Mouse (Mus musculus): ENCODE measurements around the gene 7530416G11Rik.

The 7530416G11Rik gene

DNA sequence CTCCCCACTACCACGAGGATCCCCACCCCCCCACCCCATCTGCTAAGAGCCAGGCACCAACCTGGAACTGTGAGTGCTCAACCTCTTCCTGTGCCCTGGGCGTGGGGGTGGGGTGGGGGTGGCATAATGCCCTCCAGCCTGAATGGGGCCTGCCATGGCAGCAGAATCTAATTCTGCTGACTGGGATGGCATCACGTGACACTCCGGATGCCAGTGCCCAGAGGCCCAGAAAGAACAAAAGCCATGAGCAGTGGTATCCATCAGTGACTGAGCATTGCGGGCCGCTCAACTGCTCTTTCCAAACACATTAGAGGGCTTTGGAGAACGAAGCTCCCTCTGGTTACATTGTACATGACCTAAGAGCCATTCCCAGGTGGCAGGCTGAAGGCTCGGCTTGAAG is at the start of gene 7530416G11Rik:
TSS of gene 7530416G11Rik (minus strand) at position 101 of the 400 bp plus-strand sequence.
- ATAC-seq (ENCODE audit: low TSS enrichment): no peak

DNA sequence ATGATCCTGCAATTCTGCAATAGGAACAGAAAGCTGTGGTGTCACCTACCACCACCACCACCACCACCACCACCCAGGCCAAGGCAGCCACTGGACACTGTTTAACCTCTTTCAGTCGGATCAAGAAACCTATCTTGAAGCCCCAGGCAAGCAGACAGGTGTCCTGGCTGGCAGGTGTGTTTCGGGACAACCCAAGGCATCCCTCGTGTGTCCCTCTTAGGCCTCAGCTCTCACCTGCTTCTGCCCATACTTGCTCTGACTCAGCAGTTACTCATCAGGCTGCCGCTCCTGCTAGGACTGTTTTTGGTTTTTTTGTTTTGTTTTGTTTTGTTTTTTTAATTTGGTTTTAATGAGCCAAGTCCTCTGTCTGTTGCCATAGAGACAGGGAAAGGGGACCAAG is 43.5 kb upstream of the 7530416G11Rik start:
- no peak for ATAC-seq (ENCODE audit: low TSS enrichment)

- no peak for ATAC-seq (ENCODE audit: low TSS enrichment)
These were observed 42.3 kb upstream of the 7530416G11Rik start for GRCm38 (mm10) chr15:85545369-85545768.

GRCm38 (mm10) chr15:85538170-85538569 is 35.1 kb upstream of the 7530416G11Rik start:
- ATAC-seq (ENCODE audit: low TSS enrichment): no peak

DNA sequence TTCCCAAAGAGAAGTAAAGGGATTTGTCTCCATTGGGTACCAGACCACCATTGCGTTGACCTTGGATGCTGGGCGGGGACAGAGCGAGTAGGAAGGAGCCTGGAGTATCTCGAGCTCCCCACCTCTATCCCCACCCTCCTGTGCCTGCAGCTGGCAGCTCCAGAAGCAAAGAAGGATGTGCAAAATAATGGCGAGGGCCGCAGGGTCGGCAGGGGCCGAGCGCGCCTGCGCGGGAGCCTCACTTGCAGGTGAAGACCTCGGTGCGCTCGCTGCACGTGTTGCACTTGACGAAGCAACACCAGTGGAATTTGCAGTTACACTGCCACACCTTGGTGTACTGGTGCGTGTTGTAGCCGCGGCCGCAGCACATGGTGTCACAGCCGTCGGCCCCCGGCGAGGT is 34.1 kb upstream of the 7530416G11Rik start:
- ATAC-seq (ENCODE audit: low TSS enrichment): no peak

DNA sequence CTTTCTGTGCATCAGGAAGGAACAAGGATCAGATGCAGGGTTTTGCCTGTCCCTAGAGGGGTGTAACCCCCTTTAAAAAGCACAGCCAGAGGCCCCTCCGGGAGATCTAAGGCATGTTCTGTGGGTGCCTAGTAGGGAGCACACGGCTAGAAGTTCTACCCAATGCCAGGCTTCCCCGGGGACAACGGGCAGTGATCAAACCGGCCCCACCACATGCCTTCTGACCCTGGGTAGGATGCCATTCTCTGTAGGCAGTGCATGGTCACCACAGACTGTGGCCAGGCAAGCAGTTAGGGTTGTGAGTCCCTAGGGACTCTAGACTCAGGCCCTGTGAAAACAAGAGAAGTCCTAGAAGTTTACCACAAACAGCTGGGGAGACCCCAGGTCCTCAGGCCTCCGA is 31.6 kb upstream of the 7530416G11Rik start:
- no peak for ATAC-seq (ENCODE audit: low TSS enrichment)

- ATAC-seq (ENCODE audit: low TSS enrichment): no peak
These were observed 31.2 kb upstream of the 7530416G11Rik start for GRCm38 (mm10) chr15:85534215-85534614.

GRCm38 (mm10) chr15:85532063-85532462 is 29.0 kb upstream of the 7530416G11Rik start:
- no peak for ATAC-seq (ENCODE audit: low TSS enrichment)

GRCm38 (mm10) chr15:85529911-85530310 is 26.9 kb upstream of the 7530416G11Rik start:
- no peak for ATAC-seq (ENCODE audit: low TSS enrichment)

- no peak for ATAC-seq (ENCODE audit: low TSS enrichment)
These were observed 21.4 kb upstream of the 7530416G11Rik start for GRCm38 (mm10) chr15:85524404-85524950.

DNA sequence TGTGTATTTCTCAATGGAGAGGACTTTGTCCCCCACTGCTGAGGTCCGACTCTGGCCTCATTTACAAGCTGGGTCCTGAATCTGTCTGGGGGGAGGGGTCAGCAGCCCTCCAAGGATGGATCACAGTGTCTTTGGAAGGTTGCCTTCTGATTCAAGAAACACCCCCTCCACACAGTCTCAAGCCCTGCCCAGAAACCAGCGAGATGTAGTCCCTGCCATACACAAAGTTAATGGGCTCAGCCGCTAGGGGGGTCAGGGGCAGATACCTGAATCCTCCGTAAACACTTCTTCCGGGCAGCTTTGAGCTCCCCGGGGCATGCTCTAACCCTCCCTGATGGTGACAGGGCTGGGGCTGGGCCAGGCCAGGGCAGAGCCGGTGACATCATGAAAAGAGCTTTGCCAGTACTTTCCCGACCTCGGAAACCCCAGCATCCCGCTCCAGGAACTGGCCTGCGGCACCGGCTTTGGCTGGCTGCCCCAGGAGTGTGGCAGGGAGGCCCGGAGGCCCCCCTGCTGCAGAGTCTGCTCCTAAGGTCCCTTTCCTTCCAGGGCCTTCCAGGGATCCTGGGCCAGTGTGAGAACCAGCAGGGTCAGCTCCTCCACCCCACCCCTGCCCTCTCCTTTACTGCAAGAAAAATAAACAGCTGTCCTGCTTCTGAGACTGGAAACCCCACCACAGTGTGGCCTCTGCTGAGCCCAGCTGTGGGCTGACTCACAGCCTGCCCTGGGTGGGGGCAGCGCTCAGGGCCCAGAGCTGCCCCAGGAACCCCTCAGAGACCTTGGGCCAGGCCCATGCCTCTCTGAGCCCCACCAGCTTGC is 20.4 kb upstream of the 7530416G11Rik start:
- no peak for ATAC-seq (ENCODE audit: low TSS enrichment)

DNA sequence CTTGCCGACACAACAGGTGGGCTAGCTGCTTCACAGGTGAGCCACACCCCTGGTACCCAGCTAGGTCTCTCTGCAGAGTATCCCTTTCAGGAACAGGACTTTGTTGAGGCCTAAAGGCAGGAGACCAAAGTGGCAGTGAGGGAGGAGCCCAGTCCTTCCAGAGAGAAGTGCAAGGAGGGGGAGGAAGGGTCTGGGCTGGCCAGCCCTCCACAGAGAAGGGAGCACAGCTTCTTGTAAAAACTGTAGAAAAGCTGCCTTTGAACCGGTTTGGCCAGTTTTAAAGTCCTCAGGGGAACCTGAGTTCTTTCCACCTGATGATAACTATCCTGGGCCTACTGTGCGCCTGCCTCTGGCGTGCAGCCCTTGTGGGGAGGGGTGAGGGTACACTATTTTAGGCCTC is 16.4 kb upstream of the 7530416G11Rik start:
- no peak for ATAC-seq (ENCODE audit: low TSS enrichment)

- ATAC-seq (ENCODE audit: low TSS enrichment): no peak
These were observed 4.5 kb upstream of the 7530416G11Rik start for GRCm38 (mm10) chr15:85507370-85508014.

DNA sequence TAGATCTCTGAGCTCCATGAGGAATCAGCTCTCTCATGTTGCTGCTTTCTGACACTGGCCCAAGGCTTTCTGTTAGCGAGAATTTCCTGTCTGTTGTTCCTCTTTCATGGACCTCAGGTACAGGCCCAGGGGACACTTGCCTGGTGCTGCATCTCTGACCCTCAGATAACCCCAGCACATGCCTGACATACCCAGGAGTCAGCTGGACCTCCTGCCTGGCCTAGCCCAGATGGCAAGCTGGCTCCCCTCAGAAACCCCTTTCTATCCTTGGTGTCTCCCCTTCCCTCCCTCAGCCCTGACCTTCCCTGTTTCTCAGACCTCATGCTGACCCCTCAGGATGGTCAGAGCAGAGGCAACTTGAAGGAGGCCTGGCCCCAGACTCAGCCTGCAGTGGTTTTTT is 3.7 kb upstream of the 7530416G11Rik start:
- ATAC-seq (ENCODE audit: low TSS enrichment): no peak

DNA sequence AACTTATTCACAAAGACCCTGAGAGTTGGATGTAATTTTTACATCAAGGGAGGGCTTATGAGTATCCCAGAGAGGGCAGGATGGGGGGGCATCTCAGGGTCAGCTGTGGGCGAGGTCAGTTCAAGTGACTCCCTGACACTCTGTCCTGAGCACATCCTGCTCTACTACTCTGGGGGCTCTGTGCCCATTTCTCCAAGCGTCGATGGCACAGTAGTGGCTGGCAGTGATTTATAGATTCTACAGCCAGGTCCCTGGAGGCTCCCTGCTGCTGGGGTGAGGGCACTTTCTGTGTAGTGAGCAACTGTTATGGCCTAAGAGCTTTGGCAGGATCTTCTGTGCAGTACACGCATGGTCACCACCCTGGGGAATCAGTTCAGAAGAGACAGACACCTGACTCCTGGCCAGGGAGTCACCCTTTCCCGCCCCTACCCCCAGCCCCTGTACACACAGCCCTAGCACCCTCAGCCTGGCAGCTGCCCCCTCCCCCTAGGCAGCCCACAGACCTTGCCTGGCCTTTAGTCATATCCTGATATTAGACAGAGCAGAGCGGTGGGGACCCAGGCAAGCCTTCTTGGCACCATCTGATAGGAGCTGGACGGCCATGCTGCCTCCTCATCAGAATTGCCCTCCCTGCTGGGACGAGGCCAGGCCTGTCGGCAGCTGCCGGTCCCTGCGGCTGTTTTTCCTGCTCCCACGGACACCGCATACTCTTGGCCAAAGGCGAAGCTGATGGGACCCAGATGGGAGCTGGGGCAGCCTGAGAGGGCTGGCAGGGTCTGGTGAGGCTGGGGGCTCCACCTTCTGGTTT is 2.3 kb upstream of the 7530416G11Rik start:
- no peak for ATAC-seq (ENCODE audit: low TSS enrichment)

GRCm38 (mm10) chr15:85500267-85500666 is 2.8 kb downstream of the 7530416G11Rik start:
- no peak for ATAC-seq (ENCODE audit: low TSS enrichment)

GRCm38 (mm10) chr15:85497981-85498475 is 5.0 kb downstream of the 7530416G11Rik start:
- ATAC-seq (ENCODE audit: low TSS enrichment): no peak

GRCm38 (mm10) chr15:85497548-85497947 is 5.5 kb downstream of the 7530416G11Rik start:
- ATAC-seq (ENCODE audit: low TSS enrichment): no peak

- peak; percentile 94 for ATAC-seq (ENCODE audit: low TSS enrichment)
These were observed 8.8 kb downstream of the 7530416G11Rik start for GRCm38 (mm10) chr15:85494163-85494621.

- ATAC-seq (ENCODE audit: low TSS enrichment): no peak
These were observed 13.3 kb downstream of the 7530416G11Rik start for GRCm38 (mm10) chr15:85489751-85490150.

DNA sequence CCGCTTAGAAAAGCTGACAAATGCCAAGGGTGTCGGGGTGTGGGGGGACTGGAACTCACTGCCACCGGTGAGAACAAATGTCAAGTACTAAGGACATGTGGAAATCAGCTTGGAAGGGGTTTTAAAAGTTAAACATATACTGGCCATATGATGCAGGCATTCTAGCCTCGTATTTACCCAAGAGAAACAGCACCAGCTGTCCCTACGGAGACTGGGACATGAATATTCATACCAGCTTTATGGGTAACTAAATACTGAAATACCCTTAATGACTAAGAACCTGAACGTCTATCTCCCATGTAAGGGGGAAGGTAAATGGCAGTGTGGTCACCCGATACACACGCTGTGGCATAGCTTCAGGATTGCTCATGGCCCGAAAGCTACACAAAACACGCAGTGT is 14.1 kb downstream of the 7530416G11Rik start:
- ATAC-seq (ENCODE audit: low TSS enrichment): peak; percentile 59; the same call in 1 of the 2 replicates

DNA sequence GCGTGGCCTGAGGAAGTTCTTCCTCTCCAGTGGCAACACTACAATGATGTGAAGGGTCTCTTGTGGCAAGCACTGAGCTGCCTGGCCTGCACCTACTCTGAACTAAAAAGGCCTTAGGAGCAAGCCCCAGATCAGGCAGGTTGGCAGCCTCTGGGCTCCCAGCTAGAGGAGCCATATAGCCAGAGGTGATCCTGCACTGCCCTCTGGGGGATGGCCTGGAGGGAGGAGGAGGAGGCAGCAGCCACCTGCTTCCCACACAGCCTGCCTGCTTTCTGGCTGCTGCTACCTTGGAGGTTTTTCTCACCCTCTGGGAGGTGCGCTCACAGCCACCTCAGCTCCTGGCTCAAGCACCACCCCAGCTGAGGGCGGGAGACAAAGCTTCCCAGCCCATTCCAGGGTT is 22.4 kb downstream of the 7530416G11Rik start:
- ATAC-seq (ENCODE audit: low TSS enrichment): 0 out of 2 replicates have a peak, but pooled peaks have one; percentile 27

All from frontal cortex, adult (tissue).